Comparison of ENCODE assay signal across 9 mouse cellular contexts in genomic region chr3:94483790-94484439, GRCm38 (mm10). TPM values are rescaled to one million over a fixed set of nuclear protein-coding genes. Genes with fewer than 3 reads are reported as not detected.
DNase-seq lines count a peak whose midpoint lies in the region; ATAC-seq and TF ChIP-seq lines count a peak whose summit lies in the region.
"Had no signal": no experiment of that assay in that cellular context is flagged by ENCODE, and none has a peak within 500 bp of the region (broad histone marks: within the 10 kb centered on the region; RNA-seq: fewer than 3 reads in every experiment).

No protein-coding gene starts in this region.

- 12% methylated on average over 20 of the region's 20 CpGs for WGBS in embryonic facial prominence, embryonic 10.5 days
- 7% methylated on average over 20 of the region's 20 CpGs for WGBS in hindbrain, postnatal 0 days
- 22% methylated on average over 20 of the region's 20 CpGs for WGBS in limb, embryonic 12.5 days

- no peak overlapping the region for H3K9ac ChIP-seq in hindbrain, postnatal 0 days (replicated peaks; ENCODE audit: low read length)
- H3K9ac ChIP-seq in limb, embryonic 12.5 days (replicated peaks): no peak overlapping the region

- H3K9me3 ChIP-seq in embryonic facial prominence, embryonic 10.5 days: no peaks in the 10 kb centered on the region
- no peaks in the 10 kb centered on the region for H3K9me3 ChIP-seq in hindbrain, postnatal 0 days (ENCODE audit: low read length)
- H3K9me3 ChIP-seq in limb, embryonic 12.5 days: no peaks in the 10 kb centered on the region

- peak; percentile 63 for DNase-seq in adrenal gland, postnatal 10 days
- DNase-seq in embryonic facial prominence, embryonic 10.5 days (ENCODE audit: low spot score): peak; percentile 87
- DNase-seq in hindbrain, postnatal 0 days (ENCODE audit: low spot score): peak; percentile 96
- DNase-seq in right cerebral cortex, postnatal 4 days: peak; percentile 93
- no peak for DNase-seq in urinary bladder, postnatal 25 days (ENCODE audit: low spot score)

- peaks cover 29% of the 10 kb centered on the region for H3K27me3 ChIP-seq in embryonic facial prominence, embryonic 10.5 days (replicated peaks; ENCODE audit: low read depth, poor library complexity, severe bottlenecking)
- H3K27me3 ChIP-seq in hindbrain, postnatal 0 days (ENCODE audit: insufficient read depth, low read length): no peaks in the 10 kb centered on the region
- peaks cover 33% of the 10 kb centered on the region for H3K27me3 ChIP-seq in limb, embryonic 12.5 days

- peak overlapping the region; percentile 33 for H3K4me3 ChIP-seq in embryonic facial prominence, embryonic 10.5 days
- H3K4me3 ChIP-seq in hindbrain, postnatal 0 days (ENCODE audit: low read length): no peak overlapping the region
- no peak overlapping the region for H3K4me3 ChIP-seq in limb, embryonic 12.5 days (replicated peaks)

- H3K36me3 ChIP-seq in embryonic facial prominence, embryonic 10.5 days (replicated peaks): peaks cover 10% of the 10 kb centered on the region
- H3K36me3 ChIP-seq in hindbrain, postnatal 0 days (ENCODE audit: insufficient read depth, low read length): peaks cover 18% of the 10 kb centered on the region; the same call in 1 of the 2 replicates
- no peaks in the 10 kb centered on the region for H3K36me3 ChIP-seq in limb, embryonic 12.5 days

- H3K27ac ChIP-seq in embryonic facial prominence, embryonic 10.5 days (replicated peaks): peak overlapping the region; percentile 73
- peak overlapping the region; percentile 77 for H3K27ac ChIP-seq in hindbrain, postnatal 0 days
- H3K27ac ChIP-seq in limb, embryonic 12.5 days: no peak overlapping the region

- ATAC-seq in CD4-positive, CD25-positive, alpha-beta regulatory T cell, adult 4 months: peak; percentile 45
- ATAC-seq in hindbrain, postnatal 0 days: peak; percentile 93
- ATAC-seq in limb, embryonic 12.5 days (ENCODE audit: insufficient number of reproducible peaks, insufficient read depth, low FRiP score, low TSS enrichment, low read depth): peak; percentile 48; the same call in 1 of the 2 replicates
- ATAC-seq in megakaryocyte-erythroid progenitor cell, adult 5-6 weeks (replicated peaks; ENCODE audit: low FRiP score, low TSS enrichment, poor library complexity, severe bottlenecking): no peak

- peak overlapping the region; percentile 40 for H3K4me2 ChIP-seq in hindbrain, postnatal 0 days (ENCODE audit: low read depth, low read length)
- peak overlapping the region; percentile 23 for H3K4me2 ChIP-seq in limb, embryonic 12.5 days

- peaks cover 60% of the 10 kb centered on the region for H3K4me1 ChIP-seq in embryonic facial prominence, embryonic 10.5 days
- H3K4me1 ChIP-seq in hindbrain, postnatal 0 days (ENCODE audit: insufficient read depth, low read length): peaks cover 32% of the 10 kb centered on the region
- peaks cover 26% of the 10 kb centered on the region for H3K4me1 ChIP-seq in limb, embryonic 12.5 days (replicated peaks)

- TF ChIP-seq CTCF in hindbrain, postnatal 0 days (IDR thresholded peaks at IDR 0.05; ENCODE audit: low read depth): no peak

RNA-seq across cellular contexts. Expression of gene Riiad1, which starts 3.8 kb away (rescaled TPM):
- polyA plus RNA-seq in CD4-positive, CD25-positive, alpha-beta regulatory T cell, adult 4 months (2017; shearing (Covaris generic)): 1 to 10 TPM in 1 of 2 experiments, not detected in 1; 1.4 TPM
- total RNA-seq in adrenal gland, postnatal 10 days (2021): 1 to 10 TPM; 3.2 to 5.2 TPM
- polyA plus RNA-seq in embryonic facial prominence, embryonic 10.5 days (2016; fragmentation: Nextera tagmentation; extraction: Ambion mirVana): 1.8 and 3.2 TPM in 2 replicates
- 2.3 and 4.1 TPM in 2 replicates for total RNA-seq in hindbrain, postnatal 0 days (2014; rRNA removed)
- polyA plus RNA-seq in hindbrain, postnatal 0 days (2015; fragmentation: Nextera tagmentation; extraction: Ambion mirVana): 15.7 and 18.3 TPM in 2 replicates
- 1.1 and 2.8 TPM in 2 replicates for polyA plus RNA-seq in limb, embryonic 12.5 days (2016; fragmentation: Nextera tagmentation; extraction: Ambion mirVana)
- total RNA-seq in megakaryocyte-erythroid progenitor cell, adult 5-6 weeks (2014; fragmentation: Nextera tagmentation): 3.9 TPM in 1 of 2 replicates, not detected in the other
- total RNA-seq in megakaryocyte-erythroid progenitor cell, adult 5-6 weeks (2017): not detected in 2 replicates
- total RNA-seq: liver, adult 2 months had no signal
- polyA plus RNA-seq: liver, adult 2 months had no signal

RNA-seq across cellular contexts. Expression of gene Celf3, which starts 5.8 kb away (rescaled TPM):
- polyA plus RNA-seq in CD4-positive, CD25-positive, alpha-beta regulatory T cell, adult 4 months (2017; shearing (Covaris generic)): 1 to 10 TPM in 1 of 2 experiments, under 1 TPM in 1; 0.55 to 1.8 TPM
- total RNA-seq in adrenal gland, postnatal 10 days (2021): 10 to 100 TPM; 17.0 to 30.7 TPM
- polyA plus RNA-seq in embryonic facial prominence, embryonic 10.5 days (2016; fragmentation: Nextera tagmentation; extraction: Ambion mirVana): 25.4 and 28.7 TPM in 2 replicates
- 156 and 184 TPM in 2 replicates for total RNA-seq in hindbrain, postnatal 0 days (2014; rRNA removed)
- 158 and 171 TPM in 2 replicates for polyA plus RNA-seq in hindbrain, postnatal 0 days (2015; fragmentation: Nextera tagmentation; extraction: Ambion mirVana)
- 2.2 and 2.7 TPM in 2 replicates for polyA plus RNA-seq in limb, embryonic 12.5 days (2016; fragmentation: Nextera tagmentation; extraction: Ambion mirVana)
- not detected in 2 replicates for total RNA-seq in megakaryocyte-erythroid progenitor cell, adult 5-6 weeks (2014; fragmentation: Nextera tagmentation)
- total RNA-seq in megakaryocyte-erythroid progenitor cell, adult 5-6 weeks (2017): not detected in 2 replicates
- total RNA-seq: liver, adult 2 months had no signal
- polyA plus RNA-seq: liver, adult 2 months had no signal

RNA-seq across cellular contexts. Expression of gene Oaz3, which starts 40.2 kb away (rescaled TPM):
- under 1 TPM in 1 of 2 experiments, not detected in 1; 0.94 TPM for polyA plus RNA-seq in CD4-positive, CD25-positive, alpha-beta regulatory T cell, adult 4 months (2017; shearing (Covaris generic))
- 1 to 10 TPM in 1 of 2 experiments, not detected in 1; 1.1 TPM for total RNA-seq in adrenal gland, postnatal 10 days (2021)
- 0.56 and 0.60 TPM in 2 replicates for polyA plus RNA-seq in embryonic facial prominence, embryonic 10.5 days (2016; fragmentation: Nextera tagmentation; extraction: Ambion mirVana)
- total RNA-seq in hindbrain, postnatal 0 days (2014; rRNA removed): not detected in 2 replicates
- polyA plus RNA-seq in hindbrain, postnatal 0 days (2015; fragmentation: Nextera tagmentation; extraction: Ambion mirVana): 0.60 and 1.2 TPM in 2 replicates
- polyA plus RNA-seq in limb, embryonic 12.5 days (2016; fragmentation: Nextera tagmentation; extraction: Ambion mirVana): 0.33 and 0.34 TPM in 2 replicates
- not detected in 2 replicates for total RNA-seq in megakaryocyte-erythroid progenitor cell, adult 5-6 weeks (2014; fragmentation: Nextera tagmentation)
- total RNA-seq in megakaryocyte-erythroid progenitor cell, adult 5-6 weeks (2017): not detected in 2 replicates

RNA-seq across cellular contexts. Expression of gene Mrpl9, which starts 40.8 kb away (rescaled TPM):
- 10 to 100 TPM; 47.2 to 47.6 TPM for polyA plus RNA-seq in CD4-positive, CD25-positive, alpha-beta regulatory T cell, adult 4 months (2017; shearing (Covaris generic))
- total RNA-seq in adrenal gland, postnatal 10 days (2021): 10 to 100 TPM; 94.5 to 97.7 TPM
- 68.5 and 71.4 TPM in 2 replicates for polyA plus RNA-seq in embryonic facial prominence, embryonic 10.5 days (2016; fragmentation: Nextera tagmentation; extraction: Ambion mirVana)
- 45.8 and 49.2 TPM in 2 replicates for total RNA-seq in hindbrain, postnatal 0 days (2014; rRNA removed)
- 61.7 and 63.8 TPM in 2 replicates for polyA plus RNA-seq in hindbrain, postnatal 0 days (2015; fragmentation: Nextera tagmentation; extraction: Ambion mirVana)
- polyA plus RNA-seq in limb, embryonic 12.5 days (2016; fragmentation: Nextera tagmentation; extraction: Ambion mirVana): 69.3 and 69.9 TPM in 2 replicates
- total RNA-seq in megakaryocyte-erythroid progenitor cell, adult 5-6 weeks (2014; fragmentation: Nextera tagmentation): 47.9 and 62.5 TPM in 2 replicates
- total RNA-seq in megakaryocyte-erythroid progenitor cell, adult 5-6 weeks (2017): 92.4 and 99.0 TPM in 2 replicates
